Mouse (Mus musculus) thymus, postnatal 10 days (tissue): ENCODE measurements around the gene Kcnk15.
A peak's percentile ranks its signal among the peaks of the same experiment; 100 is the strongest.

ENCODE experiments used
- DNase-seq, 2 experiments: peaks; one replicate each; pipeline ENCODE4 v3.0.0; 2021; ENCODE audit warnings: low spot score in 2 of 2

Gene Kcnk15

GRCm38 (mm10) chr2:163853461-163853901 lies at the start of gene Kcnk15:
Gene Kcnk15 (plus strand): TSS chr2:163853651.
- DNase-seq: peak in 1 of 2 experiments; percentile 33

GRCm38 (mm10) chr2:163803838-163804237 lies 49.6 kb upstream of the Kcnk15 start:
- DNase-seq: no peak

- DNase-seq: no peak
Observed at GRCm38 (mm10) chr2:163809166-163809565, 44.3 kb upstream of the Kcnk15 start.

GRCm38 (mm10) chr2:163809704-163810103 lies 43.7 kb upstream of the Kcnk15 start:
- no peak for DNase-seq

- DNase-seq: no peak
Observed at GRCm38 (mm10) chr2:163813077-163813476, 40.4 kb upstream of the Kcnk15 start.

- DNase-seq: no peak
Observed at GRCm38 (mm10) chr2:163814739-163815465, 38.5 kb upstream of the Kcnk15 start.

GRCm38 (mm10) chr2:163820607-163821006 lies 32.8 kb upstream of the Kcnk15 start, which contains the start of gene Ccn5:
Gene Ccn5 (plus strand): TSS chr2:163820861.
- DNase-seq: no peak

- peak in 1 of 2 experiments; percentile 43 for DNase-seq
Observed at GRCm38 (mm10) chr2:163823248-163823647, 30.2 kb upstream of the Kcnk15 start.

- DNase-seq: no peak
Observed at GRCm38 (mm10) chr2:163823771-163824170, 29.7 kb upstream of the Kcnk15 start.

GRCm38 (mm10) chr2:163825861-163826260 lies 27.6 kb upstream of the Kcnk15 start:
- DNase-seq: no peak

GRCm38 (mm10) chr2:163826494-163826893 lies 27.0 kb upstream of the Kcnk15 start:
- no peak for DNase-seq

GRCm38 (mm10) chr2:163831163-163831562 lies 22.3 kb upstream of the Kcnk15 start:
- no peak for DNase-seq

- DNase-seq: peak; percentile 46 to 86
Observed at GRCm38 (mm10) chr2:163838043-163838442, 15.4 kb upstream of the Kcnk15 start.

GRCm38 (mm10) chr2:163839519-163839918 lies 13.9 kb upstream of the Kcnk15 start:
- DNase-seq: no peak

- no peak for DNase-seq
Observed at GRCm38 (mm10) chr2:163842043-163842442, 11.4 kb upstream of the Kcnk15 start.

- no peak for DNase-seq
Observed at GRCm38 (mm10) chr2:163857233-163857632, 3.8 kb downstream of the Kcnk15 start.

- DNase-seq: peak; percentile 11 to 69
Observed at GRCm38 (mm10) chr2:163858254-163858947, 5.0 kb downstream of the Kcnk15 start.

- no peak for DNase-seq
Observed at GRCm38 (mm10) chr2:163865311-163865710, 11.9 kb downstream of the Kcnk15 start.

- no peak for DNase-seq
Observed at GRCm38 (mm10) chr2:163866061-163866460, 12.6 kb downstream of the Kcnk15 start.

GRCm38 (mm10) chr2:163869783-163870182 lies 16.3 kb downstream of the Kcnk15 start:
- DNase-seq: no peak

GRCm38 (mm10) chr2:163871266-163871665 lies 17.8 kb downstream of the Kcnk15 start:
- DNase-seq: no peak

- no peak for DNase-seq
Observed at GRCm38 (mm10) chr2:163871906-163872305, 18.5 kb downstream of the Kcnk15 start.

GRCm38 (mm10) chr2:163874877-163875276 lies 21.4 kb downstream of the Kcnk15 start:
- DNase-seq: no peak
